Mouse (Mus musculus) erythroblast, embryonic 14.5 days (primary cell): ENCODE results near the gene Adcy9.
"Not testable (repeated sequence)": the region's sequence is repeated elsewhere in the genome, so short reads cannot be mapped to it uniquely, and the experiment has no call there.

Source experiments
- GATA1 ChIP-seq: IDR thresholded peaks from 2 replicates; pipeline ENCODE4 v1.6.1; 2012; ENCODE audit warnings: low read length, inconsistent platforms, mixed read lengths
- TAL1 ChIP-seq: IDR thresholded peaks from 3 replicates; pipeline ENCODE4 v1.6.1; 2012; ENCODE audit warnings: low read length, inconsistent platforms, mixed read lengths

GRCm38 (mm10) chr16:4339216-4339615, 81.1 kb downstream of the Adcy9 start:
- not testable (repeated sequence) for TF ChIP-seq GATA1, TAL1
